Mouse (Mus musculus) retina, adult 2 months (tissue): ENCODE results near the gene Spdl1.

Source experiments
- DNase-seq: peaks from one replicate; pipeline ENCODE4 v3.0.0-alpha.2; 2012; ENCODE audit warnings: low read depth, low spot score

Spdl1 gene

DNA sequence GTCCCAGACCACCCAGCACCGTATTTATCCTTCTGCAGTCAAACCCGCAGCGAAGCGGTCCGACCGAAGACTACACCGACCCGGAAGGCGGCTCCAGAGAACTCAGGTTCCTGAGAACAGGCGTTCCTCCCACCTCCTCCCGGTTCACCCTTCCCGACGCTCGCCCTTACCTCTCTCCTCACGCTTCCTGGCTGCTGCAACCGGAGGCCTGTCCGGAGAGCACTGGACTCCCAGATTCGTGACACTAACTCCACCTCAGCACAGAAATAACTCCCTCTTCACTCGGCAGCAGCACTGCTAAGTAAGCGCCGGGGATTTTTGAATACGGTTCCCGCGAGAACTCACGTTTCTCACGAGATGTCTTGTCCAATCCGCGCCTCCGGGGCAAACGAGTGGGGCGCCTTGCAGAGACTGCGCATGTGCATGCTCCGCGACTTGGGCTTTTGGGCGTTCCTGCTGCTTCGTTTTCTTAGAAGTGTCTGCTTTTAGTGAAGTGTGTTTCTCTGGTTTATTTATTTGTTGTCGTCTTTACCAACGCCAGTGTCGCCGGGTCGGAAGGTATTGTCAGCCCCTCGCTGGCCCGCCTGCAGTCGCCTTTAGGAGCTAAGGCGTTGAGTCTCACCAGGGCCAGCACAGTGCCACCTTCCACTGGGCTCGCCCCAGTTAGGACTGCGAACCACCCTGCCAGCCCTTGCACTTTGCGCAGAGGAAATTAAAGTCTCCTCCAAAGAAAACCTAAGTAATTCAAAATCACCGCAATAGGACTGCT is at the start of gene Spdl1:
Gene Spdl1, minus strand, starts transcription at position 324 of the 769 bp plus-strand sequence.
- peak; percentile 87 for DNase-seq

DNA sequence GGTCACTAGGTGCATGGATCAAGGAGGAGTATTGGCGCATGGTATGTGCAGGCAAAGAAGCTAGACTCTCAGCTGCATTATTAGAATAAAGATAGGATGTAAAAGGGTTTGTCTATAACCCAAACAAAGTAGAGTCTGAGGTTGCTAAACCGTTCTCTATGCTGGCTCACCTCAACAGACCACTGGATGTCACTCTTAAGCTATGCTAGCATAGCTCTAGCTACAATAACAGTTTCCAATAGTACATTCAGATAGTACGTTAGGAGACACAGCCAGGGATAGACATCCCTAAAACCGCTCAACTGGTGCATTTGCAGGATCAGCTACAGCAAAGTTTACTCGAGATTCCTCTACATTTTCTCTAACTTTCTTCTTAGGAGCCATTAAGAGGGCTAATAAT is 48.1 kb upstream of the Spdl1 start:
- DNase-seq, result peak; percentile 15

DNA sequence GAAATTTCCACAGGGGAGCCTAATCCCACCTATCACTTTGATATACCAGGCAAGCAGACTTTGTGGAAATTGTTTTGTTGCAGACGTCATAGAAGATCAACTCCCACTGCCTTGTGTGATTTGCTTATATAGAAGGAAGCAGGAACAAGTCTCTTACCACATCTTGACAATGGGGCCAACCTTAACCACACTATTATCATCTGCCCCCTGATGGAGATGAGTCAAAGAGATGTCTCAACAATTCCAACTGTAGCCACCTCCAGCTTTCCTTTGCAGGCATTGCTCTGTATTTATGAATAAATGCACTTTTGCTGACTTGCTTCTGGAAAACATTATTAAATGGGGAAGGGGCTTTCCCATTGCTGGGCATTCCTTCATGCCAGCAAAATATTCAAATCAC is 46.2 kb upstream of the Spdl1 start:
- DNase-seq, result no peak

DNA sequence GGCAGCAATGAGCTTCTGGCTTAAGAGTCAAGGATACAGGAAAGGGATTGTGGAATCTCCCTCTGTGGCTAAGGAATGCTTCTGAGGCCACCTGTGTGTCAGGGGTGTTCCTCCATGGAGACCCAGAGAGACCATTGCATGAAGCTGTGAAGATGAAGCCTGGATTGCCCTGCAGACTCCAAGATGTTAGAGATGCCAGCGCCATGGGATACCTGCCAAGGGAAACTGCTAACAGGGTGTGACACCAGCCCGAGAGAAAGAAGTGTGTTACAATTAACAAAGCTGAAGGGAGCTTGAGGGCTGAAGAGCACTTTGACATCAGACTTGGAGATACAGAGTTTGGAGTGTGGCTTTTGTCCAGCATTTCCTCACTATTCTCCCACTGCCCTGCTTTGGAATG is 40.4 kb upstream of the Spdl1 start:
- no peak for DNase-seq

DNA sequence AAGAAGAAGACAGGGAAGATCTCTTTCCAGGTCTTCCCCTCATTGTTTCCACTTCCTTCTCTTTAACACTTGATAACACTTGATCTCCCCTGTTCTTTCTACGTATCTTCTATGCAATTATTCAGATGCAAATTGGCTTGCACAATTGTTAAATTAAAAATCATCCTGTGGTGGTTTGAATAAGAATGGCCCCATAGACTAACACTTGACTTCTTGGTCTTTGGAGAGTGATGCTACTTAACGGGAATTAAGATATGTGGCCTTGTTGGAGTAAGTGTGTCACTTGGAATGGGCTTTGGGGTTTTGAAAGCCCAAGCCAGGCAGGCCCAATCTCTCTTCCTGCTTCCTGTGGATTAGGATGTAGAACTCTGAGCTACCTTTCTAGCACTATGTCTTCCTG is 39.0 kb upstream of the Spdl1 start:
- DNase-seq, result no peak

DNA sequence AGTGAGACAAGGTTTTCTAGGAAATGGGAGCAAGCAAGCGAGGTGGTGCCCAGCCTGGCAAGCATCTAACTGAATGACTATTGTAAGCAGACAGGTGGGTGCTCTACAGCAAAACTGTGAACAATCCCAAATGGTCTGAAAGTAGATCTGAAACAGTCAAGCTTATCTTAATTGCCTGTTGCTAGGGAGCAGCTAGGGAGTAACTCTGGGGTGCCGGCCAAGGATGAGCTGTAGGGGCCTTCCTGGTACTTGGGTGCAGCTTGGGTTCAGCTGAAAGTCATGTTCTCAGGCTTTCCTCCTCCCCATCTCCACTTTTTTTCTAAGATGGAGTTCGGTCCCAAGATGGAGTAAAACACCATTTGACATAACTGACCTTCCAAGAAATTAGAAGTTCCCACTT is 38.5 kb upstream of the Spdl1 start:
- DNase-seq, result no peak

DNA sequence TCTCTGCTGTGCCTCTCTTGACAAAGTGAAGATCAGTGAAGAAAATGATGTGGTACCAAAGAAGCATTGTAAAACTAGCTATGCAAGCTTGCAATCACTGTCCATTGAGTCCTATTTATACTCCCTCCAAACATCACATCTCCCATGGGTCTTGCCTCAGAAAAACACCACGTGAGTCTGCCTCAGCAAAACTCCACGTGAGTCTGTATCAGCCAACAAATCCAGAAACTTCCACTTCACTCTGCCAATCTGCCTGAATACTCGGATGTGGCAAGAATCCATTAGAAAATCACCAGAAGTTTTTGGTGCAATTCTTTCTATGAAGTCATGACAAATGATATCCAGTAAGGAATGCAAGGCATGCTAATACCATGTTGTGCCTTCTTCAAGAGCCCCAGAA is 38.0 kb upstream of the Spdl1 start:
- no peak for DNase-seq

DNA sequence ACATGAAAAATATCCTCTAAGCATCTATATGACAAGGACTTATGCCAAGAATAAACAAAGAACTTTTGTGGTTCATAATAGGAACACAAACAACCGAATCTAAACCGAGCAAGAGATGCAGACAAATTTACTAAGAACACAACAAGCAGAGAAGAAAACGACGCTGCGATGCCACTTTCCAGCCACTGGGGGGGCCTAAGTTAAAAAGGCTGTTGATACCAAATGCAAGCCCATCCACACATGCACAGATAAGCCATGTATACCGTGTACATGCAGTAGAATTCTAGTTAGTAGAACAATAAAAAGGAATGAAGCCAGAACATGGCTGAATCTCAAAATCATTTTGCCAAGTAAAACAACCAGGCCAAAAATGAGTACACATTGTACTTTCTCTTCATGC is 35.2 kb upstream of the Spdl1 start:
- no peak for DNase-seq

DNA sequence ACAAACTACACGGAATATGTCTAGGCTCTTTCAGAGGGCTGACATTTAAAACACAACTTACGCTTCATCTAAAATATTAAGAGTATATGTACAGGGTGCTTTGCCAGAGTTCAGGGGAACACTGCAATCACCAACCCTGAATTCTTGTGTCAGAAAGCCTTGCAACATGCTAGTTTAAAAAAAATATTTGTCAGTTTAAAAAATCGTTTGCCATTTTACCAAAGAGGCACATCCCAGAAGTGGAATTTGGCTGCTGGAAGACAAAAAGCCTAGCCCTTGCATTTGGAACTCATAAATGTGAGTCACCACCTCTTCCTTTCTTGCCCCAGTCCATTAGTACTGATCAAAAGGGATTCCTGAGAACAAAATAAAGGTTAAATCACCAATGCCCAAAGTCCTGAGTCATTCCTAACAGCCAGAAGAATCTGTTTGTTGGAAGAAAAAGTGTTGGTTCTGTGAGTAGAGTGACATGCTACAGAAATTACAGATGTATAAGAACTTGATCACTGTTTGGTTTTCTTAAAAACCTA is 32.4 kb upstream of the Spdl1 start:
- no peak for DNase-seq

DNA sequence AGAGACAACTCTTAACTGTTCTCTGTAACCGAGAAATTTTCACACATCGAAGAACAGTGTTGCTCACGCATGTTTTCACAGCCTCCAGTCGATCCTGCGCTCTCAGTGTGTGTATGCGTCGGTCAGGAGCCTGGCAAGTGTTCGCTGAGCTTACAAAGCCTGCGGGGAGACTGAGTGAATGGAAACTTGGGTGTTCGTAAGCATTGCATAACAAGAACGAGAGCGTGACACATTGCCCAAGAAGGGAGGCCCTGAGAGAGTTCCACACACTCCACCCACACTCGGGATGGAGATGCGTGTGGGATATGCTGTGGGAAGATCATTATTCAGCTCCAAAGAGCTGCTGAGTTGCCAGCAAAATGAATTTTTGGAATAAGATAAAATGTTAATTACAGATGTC is 31.7 kb upstream of the Spdl1 start:
- no peak for DNase-seq

DNA sequence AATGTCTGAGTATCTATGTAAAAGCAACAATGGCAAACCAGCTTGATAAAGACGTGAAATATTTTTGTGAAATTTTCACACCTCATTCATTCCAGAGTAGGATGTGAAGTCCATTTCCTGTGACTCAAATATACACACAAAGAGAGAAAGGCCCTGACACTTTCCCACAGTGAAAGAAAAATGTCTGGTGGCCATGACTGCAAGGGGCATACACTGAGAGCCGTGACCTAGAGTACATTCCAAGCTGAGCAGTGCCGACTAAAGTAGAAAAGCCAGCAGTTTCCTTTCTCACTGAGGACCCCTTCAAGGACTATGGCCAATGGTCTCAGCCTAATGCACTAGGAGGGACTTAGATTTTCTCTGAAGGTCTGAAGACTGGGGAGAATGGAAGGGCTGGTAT is 23.2 kb upstream of the Spdl1 start:
- no peak for DNase-seq

DNA sequence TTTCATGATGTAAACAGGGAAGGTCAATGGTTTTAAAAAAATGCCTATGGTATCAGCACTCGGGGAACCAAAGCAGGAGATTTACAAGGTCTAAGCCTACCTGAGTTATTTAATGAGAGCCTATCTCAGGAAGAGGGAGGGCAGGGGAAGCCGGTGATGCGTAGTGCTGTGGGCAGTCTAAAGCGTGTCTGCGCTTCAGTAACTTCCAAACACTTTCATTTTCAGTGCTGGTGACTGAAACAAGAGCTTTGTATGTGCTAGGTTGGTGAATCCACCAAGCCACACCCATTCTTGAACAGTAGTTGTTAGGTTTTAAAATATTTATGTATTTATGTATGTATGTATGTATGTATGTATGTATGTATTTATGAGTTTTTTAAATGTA is 12.8 kb upstream of the Spdl1 start:
- DNase-seq, result no peak

DNA sequence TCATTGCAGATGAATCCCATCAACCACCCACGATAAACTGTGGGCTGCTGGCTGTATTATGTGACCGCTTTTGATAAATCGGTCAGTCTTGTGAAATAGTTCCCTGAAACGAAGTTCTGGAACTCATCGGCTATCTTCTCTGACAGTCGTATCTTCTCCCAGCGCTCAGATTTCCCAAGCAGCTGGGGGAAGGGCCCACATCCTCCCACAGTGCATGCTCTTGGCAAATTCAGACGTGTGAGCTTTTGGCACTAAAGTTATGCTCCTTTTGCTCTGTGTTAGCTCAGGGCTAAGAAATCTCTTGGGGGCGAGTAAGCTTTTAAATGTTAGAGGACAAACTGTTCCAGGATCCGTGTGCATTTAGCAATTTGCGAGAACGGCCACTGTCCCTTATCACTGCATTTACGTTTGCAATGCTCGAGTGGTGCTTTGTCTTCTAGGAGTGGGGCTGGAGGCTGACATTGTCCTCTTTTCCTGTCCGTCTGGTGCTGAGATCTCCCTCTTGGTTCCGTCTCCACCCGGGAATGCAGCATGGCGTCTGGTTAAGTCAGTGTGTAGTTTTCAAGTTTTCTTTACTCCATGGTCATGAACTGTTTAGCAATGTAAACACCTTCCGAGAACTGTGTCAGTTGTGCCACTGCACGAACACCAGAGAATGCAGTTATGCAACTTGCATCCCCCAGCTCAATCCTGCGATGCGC is 12.3 kb upstream of the Spdl1 start:
- no peak for DNase-seq

DNA sequence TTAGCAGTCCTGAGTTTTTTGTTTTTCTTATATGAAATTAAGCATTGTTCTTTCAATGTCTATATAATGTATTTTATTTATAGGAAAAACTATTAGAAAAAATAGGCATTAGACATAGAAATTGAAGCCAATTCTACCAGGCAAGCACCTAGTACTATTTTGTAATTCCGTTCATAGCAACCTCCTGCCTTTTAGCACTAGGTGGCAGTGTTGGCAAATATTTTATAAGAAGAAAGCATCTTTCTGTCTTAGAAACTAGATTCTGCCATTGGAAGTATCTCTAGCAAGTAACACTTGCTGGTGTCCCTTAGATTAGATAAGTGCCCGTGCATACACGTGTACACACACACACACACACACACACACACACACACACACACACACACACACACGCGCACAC is 10.1 kb upstream of the Spdl1 start:
- no peak for DNase-seq

DNA sequence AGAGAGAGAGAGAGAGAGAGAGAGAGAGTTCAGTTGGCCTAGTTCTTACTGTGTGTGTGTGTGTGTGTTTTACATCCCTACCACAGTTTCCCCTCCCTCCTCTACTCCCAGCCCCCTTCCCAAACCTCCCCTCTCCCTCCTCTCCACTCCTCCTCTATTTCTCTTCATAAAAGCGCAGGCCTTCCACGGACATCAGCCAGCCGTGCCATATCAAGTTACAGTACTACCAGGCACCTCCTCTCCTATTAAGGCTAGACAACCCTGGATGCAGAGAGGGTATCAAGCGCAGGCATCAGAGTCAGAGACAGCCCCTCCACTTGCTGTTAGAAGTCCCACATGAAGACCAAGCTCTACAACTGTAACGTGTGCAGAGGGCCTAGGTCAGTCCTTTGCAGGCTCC is 6.8 kb upstream of the Spdl1 start:
- no peak for DNase-seq

DNA sequence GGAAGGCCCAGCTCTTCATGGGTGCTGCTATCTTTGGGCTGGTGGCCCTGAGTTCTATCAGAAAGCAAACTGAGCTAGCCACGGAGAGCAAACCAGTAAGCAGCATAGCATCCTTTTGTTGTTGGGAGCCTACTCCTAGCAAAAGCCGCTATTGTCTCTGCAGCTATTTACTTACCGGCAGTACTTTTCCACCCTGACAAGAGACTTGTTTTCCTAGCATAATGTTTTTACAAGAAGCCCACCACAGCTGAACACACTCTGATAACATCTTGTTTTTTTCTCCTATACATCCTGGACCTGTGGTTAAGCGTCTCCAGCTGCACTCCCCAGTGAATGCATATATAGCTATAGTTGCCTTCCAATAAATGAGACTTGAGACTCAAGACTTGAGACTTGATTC is 5.6 kb upstream of the Spdl1 start:
- DNase-seq, result no peak

DNA sequence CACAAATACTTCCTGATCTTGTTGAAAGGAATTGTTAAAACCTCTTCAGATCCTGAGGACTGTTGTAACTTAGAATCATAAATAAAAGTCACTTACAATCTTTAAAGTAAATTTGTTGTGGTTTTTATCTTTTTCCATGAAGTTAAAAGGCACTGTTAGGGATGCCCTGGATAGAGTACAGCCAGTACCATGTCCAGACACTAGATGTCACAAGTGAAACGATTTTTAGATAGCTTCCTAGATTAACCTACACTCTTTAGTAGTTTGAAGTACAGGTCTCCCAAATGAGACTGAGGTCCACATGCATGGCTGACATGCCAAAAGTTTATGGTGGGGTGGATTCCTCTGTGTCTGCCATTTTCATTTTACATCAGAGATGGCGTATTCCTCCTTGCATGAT is 2.8 kb upstream of the Spdl1 start:
- no peak for DNase-seq

DNA sequence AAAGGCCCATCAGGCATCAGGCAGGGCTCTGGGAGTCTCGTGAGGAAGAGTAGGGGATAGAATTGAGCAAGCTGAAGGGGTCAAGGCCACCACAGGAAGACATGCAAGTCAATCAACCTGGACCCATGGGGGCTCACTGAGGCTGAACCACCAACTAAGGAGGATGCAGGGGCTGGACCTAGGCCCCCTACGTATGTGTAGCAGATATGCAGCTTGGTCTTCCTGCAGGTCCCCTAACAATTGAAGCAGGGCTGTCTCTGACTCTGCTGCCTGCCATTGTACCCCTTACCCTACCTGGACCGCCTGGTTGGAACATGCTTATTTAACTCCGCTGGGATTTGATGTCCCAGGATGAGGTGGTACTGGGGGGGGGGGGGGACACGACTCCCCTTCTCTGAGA is 763 bp downstream of the Spdl1 start:
- DNase-seq, result no peak

DNA sequence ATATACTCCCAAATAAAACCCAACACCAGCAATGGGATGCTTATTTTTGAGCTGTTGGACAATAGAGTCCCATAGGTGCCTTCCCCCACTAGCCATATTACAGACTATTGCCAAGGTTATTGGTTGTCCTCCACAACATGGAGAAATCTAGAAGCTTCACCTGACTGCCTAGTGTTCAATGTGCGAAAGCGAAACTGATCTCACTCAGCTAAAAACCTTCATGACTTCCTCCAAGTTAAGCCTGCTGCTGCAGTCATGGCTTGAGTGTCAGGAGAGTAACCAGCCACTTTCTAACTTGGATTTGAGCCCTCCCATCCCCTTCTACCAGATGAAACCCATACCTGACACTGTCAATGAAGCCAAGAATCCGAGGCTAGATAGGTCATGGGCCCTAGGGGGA is 5.6 kb downstream of the Spdl1 start:
- no peak for DNase-seq

DNA sequence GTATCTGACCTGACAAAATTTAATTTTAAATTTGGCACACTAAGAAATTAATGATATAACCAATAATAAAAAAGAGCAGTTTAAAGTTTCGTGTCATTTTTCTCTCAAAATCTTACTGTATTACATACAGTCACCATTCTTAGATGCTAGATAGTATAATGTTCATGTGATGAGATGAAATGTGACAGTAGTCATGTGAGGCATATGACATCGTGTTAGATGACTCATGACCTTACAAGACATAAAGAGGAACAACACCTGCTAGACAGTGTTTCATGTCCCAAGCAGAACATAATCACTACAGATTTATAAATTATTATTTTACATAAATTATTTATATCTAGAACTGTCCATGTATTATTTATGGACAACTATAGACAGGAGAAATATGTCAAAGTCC is 6.5 kb downstream of the Spdl1 start:
- DNase-seq, result no peak

DNA sequence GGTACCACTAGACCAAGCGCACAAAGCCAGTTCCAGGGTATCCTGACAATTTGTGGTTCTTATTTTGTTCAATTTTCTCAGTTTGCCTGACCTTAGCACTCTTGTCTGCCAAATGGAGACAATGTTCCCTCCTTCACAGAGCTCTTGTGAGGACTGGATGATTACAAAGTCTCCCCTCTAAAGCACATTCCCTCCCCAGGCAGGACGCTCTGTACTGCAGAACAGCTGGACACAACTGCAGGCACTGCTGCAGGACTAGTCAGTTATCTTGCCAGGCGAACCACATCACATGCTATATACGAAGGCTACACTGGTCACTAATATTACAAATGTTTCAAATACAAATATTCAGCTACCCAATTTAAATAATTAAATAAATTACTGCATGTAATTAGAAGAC is 8.7 kb downstream of the Spdl1 start:
- DNase-seq, result no peak

DNA sequence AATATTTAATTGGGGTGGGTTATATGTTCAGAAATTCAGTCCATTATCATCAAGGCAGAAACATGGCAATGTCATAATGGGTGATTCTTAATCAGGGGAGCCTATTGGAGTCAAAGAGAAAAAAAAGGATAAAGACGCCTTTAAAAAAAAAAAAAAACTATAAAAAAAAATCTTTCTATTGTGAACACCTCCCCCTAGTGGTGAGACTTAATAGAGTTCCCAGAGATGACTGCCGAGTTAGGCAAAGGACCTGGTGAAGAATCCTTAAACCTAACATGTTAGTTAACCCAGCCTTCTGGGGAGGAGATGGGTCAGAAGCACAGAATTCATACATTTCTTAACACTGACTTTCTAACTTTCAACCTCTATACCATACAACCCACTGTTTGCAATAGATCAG is 18.7 kb downstream of the Spdl1 start:
- peak; percentile 15 for DNase-seq

DNA sequence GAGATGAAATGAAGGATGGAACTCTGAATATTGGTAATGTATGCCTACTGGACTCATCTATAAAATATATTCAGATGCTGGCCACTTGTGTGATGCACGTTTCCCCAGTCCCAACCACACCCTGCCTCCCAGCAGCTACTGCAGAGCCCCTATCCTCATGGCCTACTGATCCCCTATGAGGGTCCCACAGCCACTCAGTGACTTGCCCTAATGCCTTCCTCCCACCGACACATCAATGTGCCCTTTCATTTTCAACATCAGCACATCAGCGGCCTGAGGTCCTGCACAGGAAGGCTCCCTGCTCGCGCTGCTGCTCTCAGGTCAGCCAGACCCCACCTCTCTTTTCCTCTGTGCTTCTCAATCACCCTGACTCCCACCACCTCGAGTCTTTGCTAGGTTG is 19.1 kb downstream of the Spdl1 start:
- no peak for DNase-seq
